Mouse (Mus musculus) c-Kit-negative CD71-positive TER-119-positive erythroid progenitor cells, embryonic 14.5 days (primary cell): ENCODE measurements around the gene Disc1.

Source experiments
- DNase-seq: peaks from one replicate; pipeline ENCODE4 v3.0.0-alpha.2; 2013; ENCODE audit warnings: low read depth, low spot score

Disc1 gene

GRCm38 (mm10) chr8:125306665-125307064 is 252.7 kb downstream of the Disc1 start:
- DNase-seq: no peak

- DNase-seq: no peak
Measured at GRCm38 (mm10) chr8:125309985-125310384, 256.0 kb downstream of the Disc1 start.
